Mouse (Mus musculus): ENCODE measurements around the gene 2700049A03Rik.

GRCm38 (mm10) chr12:71123286-71123685, 13.4 kb upstream of the 2700049A03Rik start:
- no peak for TF ChIP-seq GATA1 (IDR thresholded peaks at IDR 0.05; ENCODE audit: borderline replicate concordance, low read length)
- no peak for TF ChIP-seq FLI1 (IDR thresholded peaks at IDR 0.05; ENCODE audit: low read length)

Data from megakaryocyte, embryonic 14.5 days (primary cell).